Mouse (Mus musculus) CH12.LX (cell line): ENCODE results near the gene Fads1.

Source experiments
- CHD2 ChIP-seq: IDR thresholded peaks from 2 replicates; pipeline ENCODE4 v1.6.1; 2011; ENCODE audit warnings: low read length, improper control_type of control experiment
- CTCF ChIP-seq, 2 experiments: IDR thresholded peaks in 1 of 2; conservative IDR thresholded peaks in 1 of 2; 2 replicates each; pipeline ENCODE4 v1.5.1; 2011 to 2012; ENCODE audit warnings: low read depth in 2 of 2, low read length in 2 of 2, improper control_type of control experiment in 1 of 2, inconsistent platforms in 1 of 2, mild to moderate bottlenecking in 1 of 2, moderate library complexity in 1 of 2
- MAFK ChIP-seq: IDR thresholded peaks from 2 replicates; pipeline ENCODE4 v1.6.1; 2011; ENCODE audit warnings: low read length, improper control_type of control experiment; ENCODE audit not compliant: insufficient replicate concordance
- MAX ChIP-seq: IDR thresholded peaks from 2 replicates; pipeline ENCODE4 v1.6.1; 2011; ENCODE audit warnings: low read length, improper control_type of control experiment
- MXI1 ChIP-seq: IDR thresholded peaks from 2 replicates; pipeline ENCODE4 v1.6.1; 2011; ENCODE audit warnings: mild to moderate bottlenecking, low read depth, low read length, improper control_type of control experiment
- NELFE ChIP-seq: IDR thresholded peaks from 2 replicates; pipeline ENCODE4 v1.6.1; 2011; ENCODE audit warnings: low read depth, low read length, improper control_type of control experiment
- PAX5 ChIP-seq: IDR thresholded peaks from 2 replicates; pipeline ENCODE4 v1.6.1; 2012; ENCODE audit warnings: low read length, inconsistent platforms, mixed read lengths
- POLR2A ChIP-seq: IDR thresholded peaks from 2 replicates; pipeline ENCODE4 v1.6.1; 2011; ENCODE audit warnings: low read depth, mild to moderate bottlenecking, improper control_type of control experiment, low read length
- POLR2AphosphoS2 ChIP-seq: IDR thresholded peaks from 2 replicates; pipeline ENCODE4 v1.6.1; 2011; ENCODE audit warnings: low read depth, low read length, improper control_type of control experiment
- RAD21 ChIP-seq: IDR thresholded peaks from 2 replicates; pipeline ENCODE4 v1.6.1; 2011; ENCODE audit warnings: low read depth, mild to moderate bottlenecking, low read length, improper control_type of control experiment, moderate library complexity
- TBP ChIP-seq: conservative IDR thresholded peaks from 2 replicates; pipeline ENCODE4 v1.6.1; 2011; ENCODE audit warnings: low read depth, low read length, improper control_type of control experiment
- USF1 ChIP-seq: IDR thresholded peaks from 2 replicates; pipeline ENCODE4 v1.6.1; 2014; ENCODE audit warnings: low read depth, mild to moderate bottlenecking, inconsistent platforms, low read length, improper control_type of control experiment
- ZC3H11A ChIP-seq: IDR thresholded peaks from 2 replicates; pipeline ENCODE4 v1.6.1; 2012; ENCODE audit warnings: low read depth, mild to moderate bottlenecking, inconsistent platforms, low read length, improper control_type of control experiment

DNA sequence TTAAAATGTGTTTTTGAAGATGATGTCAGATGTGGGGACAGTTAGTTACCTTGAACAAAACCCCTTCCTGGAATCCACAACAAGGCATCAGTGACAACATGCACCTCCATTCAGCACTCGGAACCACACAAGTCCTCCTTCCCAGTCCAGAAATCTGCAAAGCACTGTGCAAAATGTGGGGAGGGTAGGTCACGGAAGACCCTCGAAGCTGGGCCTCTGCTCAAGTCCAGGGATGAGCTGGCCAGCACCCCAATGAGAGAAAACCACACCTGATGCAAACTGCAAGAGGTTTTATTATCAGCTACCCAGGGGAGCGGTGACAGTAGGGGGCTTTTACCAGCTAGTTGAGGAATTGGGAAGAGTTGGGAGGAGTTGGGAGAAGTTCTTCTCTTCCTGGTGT is 7.7 kb upstream of the Fads1 start:
- TF ChIP-seq POLR2A (no peak), RAD21 (no peak), MAFK (no peak), CTCF (conservative IDR thresholded peaks at IDR 0.05 in 1 of 2, IDR thresholded peaks at IDR 0.05 in 1 of 2; ENCODE audit: low read depth in 2 of 2, low read length in 2 of 2) (no peak), ZC3H11A (no peak), PAX5 (no peak), TBP (no peak), NELFE (no peak), MAX (no peak), CHD2 (no peak), POLR2AphosphoS2 (no peak), USF1 (no peak), MXI1 (no peak)
